Mouse (Mus musculus): Measurements from ENCODE around the gene Tent4a. TPM values are rescaled to one million over a fixed set of nuclear protein-coding genes. Genes with fewer than 3 reads are reported as not detected.

Tent4a gene
- total RNA-seq, 2 experiments from 2014 or later = 40.2 to 43.4 TPM

- DNase-seq (ENCODE audit: low spot score in 2 of 2) = peak in 1 of 2 experiments; percentile 59
- intact Hi-C loops (cut with DNase I) = loop anchor here (5.0 kb wide), 1 partner anchor 885 kb away; no protein-coding TSS in a partner anchor
These were observed 46.7 kb downstream of the Tent4a start for GRCm38 (mm10) chr13:69487611-69488275.

- no peak for DNase-seq (ENCODE audit: low spot score in 2 of 2)
- intact Hi-C loops (cut with DNase I) = loop anchor here (5.0 kb wide), 1 partner anchor 885 kb away; no protein-coding TSS in a partner anchor
These were observed 47.3 kb downstream of the Tent4a start for GRCm38 (mm10) chr13:69487108-69487507.

DNA sequence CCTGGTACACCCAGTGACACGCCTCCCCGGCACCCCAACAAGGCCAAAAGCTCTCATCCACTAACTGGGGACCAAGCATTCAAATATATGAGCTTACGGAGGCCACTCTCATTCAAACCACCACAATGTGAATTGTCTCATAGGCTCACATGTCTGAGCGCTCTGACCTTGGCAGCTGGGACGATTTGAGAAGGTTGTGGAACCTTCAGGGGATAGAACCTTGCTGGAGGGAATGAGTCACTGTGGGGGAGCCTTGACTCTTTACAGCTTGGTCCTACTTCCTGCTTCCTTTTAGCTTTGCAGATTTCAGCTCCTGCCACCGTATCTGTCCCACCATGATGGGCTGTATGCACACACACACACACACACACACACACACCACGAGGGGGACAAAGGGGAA lies 48.6 kb downstream of the Tent4a start:
- intact Hi-C loops (cut with DNase I) = loop anchor here (5.0 kb wide), 1 partner anchor 884 kb away; no protein-coding TSS in a partner anchor
- DNase-seq (ENCODE audit: low spot score in 2 of 2) = no peak

- no peak for DNase-seq (ENCODE audit: low spot score in 2 of 2)
- intact Hi-C loops (cut with DNase I) = loop anchor here (5.0 kb wide), 1 partner anchor 883 kb away; no protein-coding TSS in a partner anchor
These were observed 49.1 kb downstream of the Tent4a start for GRCm38 (mm10) chr13:69485326-69485725.

GRCm38 (mm10) chr13:69482751-69483150 lies 51.7 kb downstream of the Tent4a start:
- DNase-seq (ENCODE audit: low spot score in 2 of 2) = no peak
- intact Hi-C loops (cut with DNase I) = no loop called here

- intact Hi-C loops (cut with DNase I) = no loop called here
These were observed 52.5 kb downstream of the Tent4a start for GRCm38 (mm10) chr13:69481634-69482505.

DNA sequence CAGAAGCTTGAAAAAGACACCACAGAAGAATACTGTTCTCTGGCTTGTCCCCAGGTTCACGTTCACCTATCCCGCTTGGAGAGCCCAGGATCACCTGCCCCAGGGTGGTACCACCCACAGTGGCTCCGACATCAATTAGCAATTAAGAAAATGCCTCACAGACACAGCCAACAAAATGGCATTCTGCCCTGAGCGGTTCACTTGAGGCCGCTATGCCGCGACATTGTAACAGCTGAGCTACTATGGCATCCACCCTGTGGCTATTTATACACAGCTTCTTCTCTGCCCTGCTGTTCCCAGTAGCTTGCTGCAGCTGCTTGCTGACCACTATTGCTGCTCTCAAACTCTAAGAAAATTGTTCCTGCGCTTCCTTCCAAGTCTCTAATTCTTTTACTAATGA lies 53.4 kb downstream of the Tent4a start:
- DNase-seq (ENCODE audit: low spot score in 2 of 2) = no peak

More at GRCm38 (mm10) chr13:69481634-69482505, 52.5 kb downstream of the Tent4a start:
- peak; percentile 88 for DNase-seq (ENCODE audit: low spot score in 2 of 2)

DNA sequence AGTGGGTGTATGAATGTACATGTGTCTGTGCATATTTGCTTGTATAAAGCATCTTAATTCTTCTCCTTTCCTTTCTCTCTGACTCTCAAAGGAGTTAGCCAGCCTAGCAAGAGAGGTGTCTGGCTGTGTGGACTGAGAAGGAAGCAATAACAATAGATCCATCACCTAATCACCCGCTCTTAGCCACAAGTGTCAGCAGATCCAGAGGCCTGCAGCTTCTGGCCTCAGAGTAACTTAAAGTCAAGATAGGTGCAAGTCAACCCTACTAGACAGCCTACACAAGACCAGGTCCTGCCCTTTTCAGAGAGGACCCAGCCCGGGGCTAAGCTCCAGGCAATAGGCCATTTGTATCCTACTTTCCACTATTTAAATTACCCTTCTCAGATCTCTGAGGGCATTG lies 54.5 kb downstream of the Tent4a start:
- peak in 1 of 2 experiments; percentile 2 for DNase-seq (ENCODE audit: low spot score in 2 of 2)
- intact Hi-C loops (cut with DNase I) = no loop called here

More for the DNA sequence above, 53.4 kb downstream of the Tent4a start:
- intact Hi-C loops (cut with DNase I) = no loop called here

GRCm38 (mm10) chr13:69478703-69479102 lies 55.7 kb downstream of the Tent4a start:
- intact Hi-C loops (cut with DNase I) = no loop called here
- peak in 1 of 2 experiments; percentile 1 for DNase-seq (ENCODE audit: low spot score in 2 of 2)

GRCm38 (mm10) chr13:69460635-69461465 lies 73.6 kb downstream of the Tent4a start:
- DNase-seq (ENCODE audit: low spot score in 2 of 2) = peak; percentile 74 to 78
- intact Hi-C loops (cut with DNase I) = loop anchor here (1.0 to 10.0 kb wide), 4 partner anchors 386 to 860 kb away; no protein-coding TSS in a partner anchor

GRCm38 (mm10) chr13:69459657-69460458 lies 74.6 kb downstream of the Tent4a start:
- intact Hi-C loops (cut with DNase I) = loop anchor here (1.0 to 10.0 kb wide), 5 partner anchors 275 to 859 kb away; no protein-coding TSS in a partner anchor
- DNase-seq (ENCODE audit: low spot score in 2 of 2) = peak; percentile 65 to 67

GRCm38 (mm10) chr13:69458891-69459290 lies 75.5 kb downstream of the Tent4a start:
- DNase-seq (ENCODE audit: low spot score in 2 of 2) = no peak
- intact Hi-C loops (cut with DNase I) = loop anchor here (10.0 kb wide), 1 partner anchor 274 kb away; no protein-coding TSS in a partner anchor

DNA sequence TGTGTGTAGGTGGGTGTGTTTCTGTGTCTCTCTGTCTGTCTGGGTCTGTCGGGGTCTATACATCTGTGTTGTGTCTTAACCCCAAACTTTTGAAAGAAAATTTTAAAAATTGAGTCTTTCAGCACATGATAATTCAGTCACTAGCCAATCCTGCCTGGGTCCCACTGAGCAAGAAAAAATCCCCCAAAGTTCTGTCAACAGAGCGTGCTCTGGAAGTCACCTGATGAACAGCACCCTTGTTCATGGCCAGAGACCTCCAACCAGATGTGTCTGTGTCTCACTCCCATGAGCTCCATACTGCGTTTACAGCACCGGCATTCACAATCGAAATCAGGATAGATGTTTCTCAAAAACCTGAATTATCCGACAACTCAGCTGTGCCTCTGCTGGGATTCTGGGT lies 76.0 kb downstream of the Tent4a start:
- intact Hi-C loops (cut with DNase I) = loop anchor here (10.0 kb wide), 1 partner anchor 274 kb away; no protein-coding TSS in a partner anchor
- no peak for DNase-seq (ENCODE audit: low spot score in 2 of 2)

GRCm38 (mm10) chr13:69457105-69457504 lies 77.3 kb downstream of the Tent4a start:
- DNase-seq (ENCODE audit: low spot score in 2 of 2) = no peak
- intact Hi-C loops (cut with DNase I) = loop anchor here (10.0 kb wide), 1 partner anchor 272 kb away; no protein-coding TSS in a partner anchor

- DNase-seq (ENCODE audit: low spot score in 2 of 2) = no peak
- intact Hi-C loops (cut with DNase I) = loop anchor here (10.0 kb wide), 1 partner anchor 272 kb away; no protein-coding TSS in a partner anchor
These were observed 77.8 kb downstream of the Tent4a start for GRCm38 (mm10) chr13:69456641-69457040.

DNA sequence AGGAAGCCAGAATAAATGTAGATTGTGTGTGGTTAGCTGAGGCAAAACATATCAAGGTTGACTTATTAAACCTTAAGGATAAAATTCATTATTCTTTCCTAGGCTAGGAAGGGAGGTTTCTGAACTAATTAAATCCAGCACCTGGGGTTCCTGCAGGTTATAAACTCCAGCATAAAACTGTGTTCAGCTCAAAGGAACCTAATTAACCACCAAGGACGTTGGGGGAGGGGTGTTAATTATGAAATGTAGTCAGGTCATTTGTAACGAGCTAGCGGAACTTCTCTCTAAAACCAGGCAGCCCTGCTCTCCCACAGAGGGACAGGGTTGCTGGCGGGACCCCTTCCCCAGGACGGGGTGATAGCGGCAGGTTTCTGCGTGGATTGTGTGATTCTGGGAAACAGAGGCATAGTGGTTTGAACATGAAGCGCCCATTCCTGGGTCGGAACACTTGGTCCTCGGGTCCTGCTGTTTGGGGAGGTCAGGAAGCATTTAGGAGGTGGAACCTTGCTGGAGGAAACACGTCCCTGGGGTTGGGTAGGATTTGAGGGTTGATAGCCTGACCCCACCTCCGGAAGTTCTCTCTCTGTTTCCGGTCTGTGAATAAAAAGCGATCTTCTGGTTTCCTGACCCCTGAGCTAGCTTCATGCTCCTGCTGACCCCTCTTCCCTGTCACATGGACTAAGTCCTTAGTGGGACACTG lies 78.8 kb downstream of the Tent4a start:
- no peak for DNase-seq (ENCODE audit: low spot score in 2 of 2)
- intact Hi-C loops (cut with DNase I) = loop anchor here (10.0 kb wide), 1 partner anchor 271 kb away; no protein-coding TSS in a partner anchor
